Mouse (Mus musculus) spleen, adult 2 months (tissue): ENCODE results near the gene Adprm. TPM values are rescaled to one million over a fixed set of nuclear protein-coding genes. Genes with fewer than 3 reads are reported as not detected.

Experiments
- DNase-seq, 2 experiments: peaks; one replicate each; pipeline versions ENCODE4 v3.0.0 to v3.0.0-alpha.2; 2012 to 2021; ENCODE audit warnings: low spot score in 2 of 2, low read depth in 1 of 2
- H3K27ac ChIP-seq: fragments of 200-500 bp; 2 replicates; pipeline ENCODE4 v1.5.1; 2012; ENCODE audit warnings: low read length, inconsistent platforms; ENCODE audit not compliant: insufficient read depth
- H3K27me3 ChIP-seq: fragments of 200-500 bp; 2 replicates; pipeline ENCODE4 v1.6.1; 2012; ENCODE audit warnings: mild to moderate bottlenecking, moderate library complexity, low read length, inconsistent platforms; ENCODE audit not compliant: control insufficient read depth, insufficient read depth
- H3K36me3 ChIP-seq: fragments of 200-500 bp; 2 replicates; pipeline ENCODE4 v1.6.1; 2012; ENCODE audit warnings: mild to moderate bottlenecking, low read length, inconsistent platforms; ENCODE audit not compliant: control insufficient read depth, insufficient read depth
- H3K4me1 ChIP-seq: fragments of 200-500 bp; 2 replicates; pipeline ENCODE4 v1.6.1; 2011; ENCODE audit warnings: inconsistent platforms; ENCODE audit not compliant: control insufficient read depth, insufficient read depth, insufficient read length
- H3K4me3 ChIP-seq: fragments of 200-500 bp; 2 replicates; pipeline ENCODE4 v1.5.1; 2011; ENCODE audit warnings: mild to moderate bottlenecking, inconsistent platforms; ENCODE audit not compliant: insufficient read depth, insufficient read length; ENCODE audit errors: extremely low read depth
- CTCF ChIP-seq: fragments of 200-500 bp; IDR thresholded peaks from 2 replicates; pipeline ENCODE4 v1.5.1; 2011; ENCODE audit warnings: mild to moderate bottlenecking, inconsistent platforms; ENCODE audit not compliant: insufficient read depth, insufficient read length, insufficient replicate concordance; ENCODE audit errors: extremely low read depth
- POLR2A ChIP-seq: fragments of 200-500 bp; IDR thresholded peaks from 2 replicates; pipeline ENCODE4 v1.6.1; 2011; ENCODE audit warnings: low read depth, low read length, inconsistent platforms
- WGBS: fragments of 180-500 bp; shearing (Covaris S2); methylation state at CpG from one replicate; pipeline ENCODE4 v1.1.7; 2018; 5-methylcytosine and 5-hydroxymethylcytosine counted together
- polyA plus RNA-seq: library from polyadenylated mRNA; depleted of rRNA; stranded (reverse); fragments of >200 nt; gene quantifications from 2 replicates; pipeline ENCODE4 v1.2.3, GENCODE M21; 2012

Gene Adprm
- polyA plus RNA-seq, 1 experiment = 7.4 TPM

GRCm38 (mm10) chr11:67083239-67083638, 30.8 kb upstream of the Adprm start:
- Histone ChIP-seq H3K4me3 (no peak overlapping the region), H3K27ac (no peak overlapping the region), H3K36me3 (no peaks in the 10 kb centered on the region), H3K4me1 (no peaks in the 10 kb centered on the region), H3K27me3 (no peaks in the 10 kb centered on the region)
- 72% methylated on average over 6 of the region's 6 CpGs for WGBS
- DNase-seq = no peak
- TF ChIP-seq POLR2A (no peak), CTCF (no peak)

GRCm38 (mm10) chr11:67082793-67083192, 30.4 kb upstream of the Adprm start:
- Histone ChIP-seq H3K27me3 (no peaks in the 10 kb centered on the region), H3K4me3 (no peak overlapping the region), H3K4me1 (no peaks in the 10 kb centered on the region), H3K36me3 (no peaks in the 10 kb centered on the region), H3K27ac (no peak overlapping the region)
- DNase-seq = no peak
- TF ChIP-seq CTCF (no peak), POLR2A (no peak)
- 65% methylated on average over 13 of the region's 13 CpGs for WGBS

- TF ChIP-seq CTCF = no peak
- TF ChIP-seq POLR2A = no peak
- no peak overlapping the region for H3K4me3 ChIP-seq
- WGBS = 84% methylated on average over 7 of the region's 7 CpGs
Measured at GRCm38 (mm10) chr11:67082188-67082587, 29.8 kb upstream of the Adprm start.

GRCm38 (mm10) chr11:67081125-67081649, 28.8 kb upstream of the Adprm start:
- TF ChIP-seq CTCF (no peak), POLR2A (no peak)
- Histone ChIP-seq H3K36me3 (no peaks in the 10 kb centered on the region), H3K27me3 (no peaks in the 10 kb centered on the region), H3K27ac (no peak overlapping the region), H3K4me3 (no peak overlapping the region), H3K4me1 (no peaks in the 10 kb centered on the region)
- no peak for DNase-seq
- WGBS = 11% methylated on average over 11 of the region's 11 CpGs

More at GRCm38 (mm10) chr11:67082188-67082587, 29.8 kb upstream of the Adprm start:
- Histone ChIP-seq H3K4me1 (no peaks in the 10 kb centered on the region), H3K36me3 (no peaks in the 10 kb centered on the region), H3K27me3 (no peaks in the 10 kb centered on the region), H3K27ac (no peak overlapping the region)
- no peak for DNase-seq

- no peaks in the 10 kb centered on the region for H3K36me3 ChIP-seq
- H3K27me3 ChIP-seq = no peaks in the 10 kb centered on the region
- no peaks in the 10 kb centered on the region for H3K4me1 ChIP-seq
- H3K4me3 ChIP-seq = no peak overlapping the region
- H3K27ac ChIP-seq = no peak overlapping the region
- DNase-seq = peak in 1 of 2 experiments; percentile 40
- 5% methylated on average over 3 of the region's 3 CpGs for WGBS
- no peak for TF ChIP-seq POLR2A
- peak; percentile 27; the same call in 1 of the 2 replicates for TF ChIP-seq CTCF
Measured at GRCm38 (mm10) chr11:67080168-67080567, 27.8 kb upstream of the Adprm start.

GRCm38 (mm10) chr11:67079740-67080139, 27.3 kb upstream of the Adprm start:
- no peak overlapping the region for H3K4me3 ChIP-seq
- H3K27me3 ChIP-seq = no peaks in the 10 kb centered on the region
- 77% methylated on average over 11 of the region's 11 CpGs for WGBS
- H3K36me3 ChIP-seq = no peaks in the 10 kb centered on the region
- DNase-seq = no peak
- no peak overlapping the region for H3K27ac ChIP-seq
- TF ChIP-seq POLR2A = no peak
- no peak for TF ChIP-seq CTCF
- no peaks in the 10 kb centered on the region for H3K4me1 ChIP-seq

- TF ChIP-seq CTCF (no peak), POLR2A (no peak)
- Histone ChIP-seq H3K36me3 (no peaks in the 10 kb centered on the region), H3K4me3 (no peak overlapping the region), H3K27me3 (no peaks in the 10 kb centered on the region), H3K27ac (no peak overlapping the region), H3K4me1 (no peaks in the 10 kb centered on the region)
- 84% methylated on average over 6 of the region's 6 CpGs for WGBS
- DNase-seq = no peak
Measured at GRCm38 (mm10) chr11:67078888-67079287, 26.5 kb upstream of the Adprm start.
